Mouse (Mus musculus): ENCODE results near the gene Capza2. TPM values are rescaled to one million over a fixed set of nuclear protein-coding genes. Genes with fewer than 3 reads are reported as not detected.

The Capza2 gene
- total and polyA plus RNA-seq, 3 experiments: 67.8 to 251 (median 84.7) TPM

DNA sequence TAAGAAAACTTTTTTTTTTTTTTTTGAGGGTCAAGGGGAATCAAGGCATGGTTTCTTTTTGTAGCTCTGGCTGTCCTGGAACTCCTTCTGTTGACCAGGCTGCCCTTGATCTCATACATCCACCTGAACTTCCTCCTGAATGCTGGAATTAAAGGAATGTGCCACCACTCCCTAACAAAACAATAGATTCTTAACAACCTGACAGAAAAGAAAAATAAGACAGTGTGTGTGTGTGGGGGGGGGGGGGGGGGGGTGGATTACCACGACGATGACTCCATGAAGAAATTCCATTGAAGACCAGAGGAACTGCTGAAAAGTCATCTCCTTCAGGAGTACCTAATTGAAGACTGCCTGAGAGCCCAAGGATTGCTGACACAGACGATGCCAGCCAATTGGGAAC is 14.6 kb upstream of the Capza2 start:
- Histone ChIP-seq H3K9me3 (replicated peaks; ENCODE audit: insufficient read depth, low read length) (no peaks in the 10 kb centered on the region), H3K27ac (ENCODE audit: control insufficient read depth, low read depth, low read length) (no peak overlapping the region), H3K36me3 (ENCODE audit: control insufficient read depth in 1 of 2, insufficient read depth in 2 of 2, low read length in 2 of 2) (no peaks in the 10 kb centered on the region), H3K4me1 (ENCODE audit: control insufficient read depth in 1 of 2, insufficient read depth in 2 of 2, low read length in 2 of 2) (no peaks in the 10 kb centered on the region), H3K27me3 (ENCODE audit: control insufficient read depth in 1 of 2, insufficient read depth in 2 of 2, low read length in 2 of 2) (peaks cover 2 to 3% of the 10 kb centered on the region in 2 experiments; a peak in 2 of 4 replicates), H3K4me3 (ENCODE audit: control insufficient read depth in 1 of 2, insufficient read depth in 1 of 2, low read depth in 2 of 2, low read length in 2 of 2) (no peak overlapping the region), H3K9ac (ENCODE audit: control insufficient read depth, low read depth, low read length, poor library complexity, severe bottlenecking) (no peak overlapping the region), H3K79me2 (ENCODE audit: control insufficient read depth, insufficient read depth, low read length, poor library complexity) (no peaks in the 10 kb centered on the region)
- DNase-seq (ENCODE audit: low read depth, low spot score): no peak
- TF ChIP-seq POLR2AphosphoS5 (IDR thresholded peaks at IDR 0.05; ENCODE audit: borderline replicate concordance, low read depth, low read length) (no peak), POLR2AphosphoS2 (IDR thresholded peaks at IDR 0.05; ENCODE audit: low read length) (no peak), MAFK (IDR thresholded peaks at IDR 0.05; ENCODE audit: borderline replicate concordance, low read depth, low read length) (no peak)

DNA sequence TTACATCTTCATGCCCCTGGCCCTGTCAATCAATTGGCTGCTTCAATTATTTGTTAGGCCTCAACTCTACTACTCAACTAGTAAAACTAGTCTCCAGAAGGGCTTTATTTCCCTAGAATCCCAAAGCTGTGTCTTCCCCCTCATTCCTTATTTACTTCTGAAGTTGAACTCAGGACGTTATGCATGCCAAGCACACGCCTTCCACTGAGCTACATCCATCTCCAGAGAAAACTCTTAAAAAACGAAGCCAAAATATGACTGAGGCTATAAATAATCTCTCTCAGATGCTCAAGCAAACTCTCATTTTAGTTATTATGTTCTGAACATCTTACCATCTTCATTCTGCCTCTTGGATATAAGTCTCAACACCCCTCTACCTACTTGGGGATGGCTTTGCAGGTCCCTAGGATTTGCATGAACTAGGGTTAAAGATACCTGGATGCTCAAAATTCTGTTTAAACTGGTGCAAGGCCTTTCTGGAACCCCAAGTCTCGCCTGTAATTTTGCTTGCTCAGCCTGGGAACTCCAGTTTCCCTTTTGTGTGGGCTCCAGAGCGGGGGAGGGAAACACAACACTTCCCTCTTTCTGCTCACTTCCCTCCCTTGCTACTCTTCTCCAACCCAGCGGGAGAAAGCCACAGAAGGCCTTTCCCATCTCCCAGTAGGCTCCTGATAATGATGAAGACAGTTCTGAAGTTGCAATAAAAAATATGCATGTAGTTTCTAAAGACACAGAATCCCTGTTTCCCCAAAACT is 7.2 kb upstream of the Capza2 start:
- Histone ChIP-seq H3K4me1 (ENCODE audit: control insufficient read depth in 1 of 2, insufficient read depth in 2 of 2, low read length in 2 of 2) (peaks cover 2 to 10% of the 10 kb centered on the region in 2 experiments; a peak in 3 of 4 replicates), H3K27ac (ENCODE audit: control insufficient read depth, low read depth, low read length) (no peak overlapping the region), H3K27me3 (ENCODE audit: control insufficient read depth in 1 of 2, insufficient read depth in 2 of 2, low read length in 2 of 2) (no peaks in the 10 kb centered on the region; a peak in 2 of 4 replicates), H3K9ac (ENCODE audit: control insufficient read depth, low read depth, low read length, poor library complexity, severe bottlenecking) (peak overlapping the region; percentile 9; the same call in 1 of the 2 replicates), H3K4me3 (ENCODE audit: control insufficient read depth in 1 of 2, insufficient read depth in 1 of 2, low read depth in 2 of 2, low read length in 2 of 2) (no peak overlapping the region), H3K36me3 (ENCODE audit: control insufficient read depth in 1 of 2, insufficient read depth in 2 of 2, low read length in 2 of 2) (peaks cover 0 to 10% of the 10 kb centered on the region in 2 experiments; a peak in 2 of 4 replicates), H3K79me2 (ENCODE audit: control insufficient read depth, insufficient read depth, low read length, poor library complexity) (no peaks in the 10 kb centered on the region), H3K9me3 (replicated peaks; ENCODE audit: insufficient read depth, low read length) (no peaks in the 10 kb centered on the region)
- peak; percentile 69 for DNase-seq (ENCODE audit: low read depth, low spot score)
- TF ChIP-seq RAD21 (IDR thresholded peaks at IDR 0.05; ENCODE audit: low read depth, low read length): no peak
- TF ChIP-seq CHD1 (IDR thresholded peaks at IDR 0.05; ENCODE audit: low read depth, low read length): no peak
- no peak for TF ChIP-seq SMC3 (IDR thresholded peaks at IDR 0.05; ENCODE audit: low read depth, low read length)
- TF ChIP-seq SIN3A (IDR thresholded peaks at IDR 0.05; ENCODE audit: low read length): no peak
- no peak for TF ChIP-seq ZKSCAN1 (IDR thresholded peaks at IDR 0.05; ENCODE audit: low read depth, low read length)
- TF ChIP-seq UBTF (IDR thresholded peaks at IDR 0.05; ENCODE audit: borderline replicate concordance, insufficient read depth, low read depth, low read length): no peak
- peak in 1 of 2 experiments; percentile 50; a peak in 1 of 4 replicates for TF ChIP-seq EP300 (IDR thresholded peaks at IDR 0.05; ENCODE audit: low read depth in 1 of 2, low read length in 2 of 2)
- no peak for TF ChIP-seq BHLHE40 (IDR thresholded peaks at IDR 0.05; ENCODE audit: borderline replicate concordance, low read depth, low read length)
- peak; percentile 54; the same call in 1 of the 2 replicates for TF ChIP-seq MAFK (IDR thresholded peaks at IDR 0.05; ENCODE audit: borderline replicate concordance, low read depth, low read length)
- no peak for TF ChIP-seq USF2 (IDR thresholded peaks at IDR 0.05; ENCODE audit: borderline replicate concordance in 1 of 2, insufficient read depth in 1 of 2, low read depth in 1 of 2, low read length in 2 of 2)
- TF ChIP-seq MAZ (IDR thresholded peaks at IDR 0.05; ENCODE audit: low read depth, low read length): no peak
- no peak for TF ChIP-seq TBP (IDR thresholded peaks at IDR 0.05; ENCODE audit: low read depth, low read length)
- no peak for TF ChIP-seq USF1 (IDR thresholded peaks at IDR 0.05; ENCODE audit: low read depth, low read length)
